Mouse (Mus musculus) megakaryocyte progenitor cell, adult 5-6 weeks (primary cell): ENCODE measurements around the gene Fam222b. TPM values are rescaled to one million over a fixed set of nuclear protein-coding genes. Genes with fewer than 3 reads are reported as not detected.
A peak's percentile ranks its signal among the peaks of the same experiment; 100 is the strongest.

Source experiments
- ATAC-seq: replicated peaks from 2 replicates; pipeline ENCODE4 v1.8.0; 2016; ENCODE audit warnings: mild to moderate bottlenecking, moderate TSS enrichment, inconsistent platforms; ENCODE audit not compliant: poor library complexity
- total RNA-seq, 2 experiments: library from RNA; stranded (forward) in 1 of 2; stranded (reverse) in 1 of 2; fragments of 157-497, 149-512 nt in 1 of 2; fragments of 200-1000 nt in 1 of 2; gene quantifications; 2 replicates each; pipeline versions ENCODE4 v1.2.3 to v1.2.4; 2015 to 2017

The Fam222b gene
- total RNA-seq, 2 experiments from 2014 or later: 6.0 to 20.3 TPM

GRCm38 (mm10) chr11:78162504-78162903 lies 68.0 kb downstream of the Fam222b start:
- no peak for ATAC-seq

- no peak for ATAC-seq
Observed at GRCm38 (mm10) chr11:78163045-78163444, 68.6 kb downstream of the Fam222b start.

- no peak for ATAC-seq
Observed at GRCm38 (mm10) chr11:78163681-78164603, 69.5 kb downstream of the Fam222b start.

- ATAC-seq: no peak
Observed at GRCm38 (mm10) chr11:78164604-78164923, 70.1 kb downstream of the Fam222b start.

- ATAC-seq: peak; percentile 52
Observed at GRCm38 (mm10) chr11:78164924-78165760, 70.7 kb downstream of the Fam222b start, which contains the start of gene Traf4. TSS of gene Traf4 (minus strand) at chr11:78165589.

- ATAC-seq: peak; percentile 15; the same call in 1 of the 2 replicates
Observed at GRCm38 (mm10) chr11:78165761-78166109, 71.3 kb downstream of the Fam222b start.

- no peak for ATAC-seq
Observed at GRCm38 (mm10) chr11:78166161-78166560, 71.7 kb downstream of the Fam222b start.

- no peak for ATAC-seq
Observed at GRCm38 (mm10) chr11:78166640-78167039, 72.2 kb downstream of the Fam222b start.

GRCm38 (mm10) chr11:78167257-78167959 lies 72.9 kb downstream of the Fam222b start:
- no peak for ATAC-seq

- peak; percentile 47 for ATAC-seq
Observed at GRCm38 (mm10) chr11:78168541-78169468, 74.3 kb downstream of the Fam222b start.

- ATAC-seq: no peak
Observed at GRCm38 (mm10) chr11:78170306-78170705, 75.8 kb downstream of the Fam222b start.

- ATAC-seq: no peak
Observed at GRCm38 (mm10) chr11:78171328-78171727, 76.9 kb downstream of the Fam222b start.

GRCm38 (mm10) chr11:78172034-78172747 lies 77.7 kb downstream of the Fam222b start:
- ATAC-seq: no peak

GRCm38 (mm10) chr11:78172748-78173383 lies 78.4 kb downstream of the Fam222b start:
- no peak for ATAC-seq

GRCm38 (mm10) chr11:78174506-78174905 lies 80.0 kb downstream of the Fam222b start:
- no peak for ATAC-seq

GRCm38 (mm10) chr11:78175771-78176401 lies 81.4 kb downstream of the Fam222b start:
- peak; percentile 1; the same call in 1 of the 2 replicates for ATAC-seq

GRCm38 (mm10) chr11:78176402-78176862 lies 82.0 kb downstream of the Fam222b start, which contains the start of the genes Nek8 and Tlcd1:
TSS of gene Nek8 (minus strand) at chr11:78176675.
TSS of gene Tlcd1 (plus strand) at chr11:78176711.
- peak; percentile 51 for ATAC-seq

- no peak for ATAC-seq
Observed at GRCm38 (mm10) chr11:78176905-78177331, 82.5 kb downstream of the Fam222b start.
